Mouse (Mus musculus): ENCODE measurements around the gene Tmem184b. TPM values are rescaled to one million over a fixed set of nuclear protein-coding genes. Genes with fewer than 3 reads are reported as not detected.

Gene Tmem184b
- polyA plus RNA-seq, 3 experiments from 2014 or later: 8.2 to 12.8 (median 9.2) TPM

GRCm38 (mm10) chr15:79429994-79430393 is 26.6 kb upstream of the Tmem184b start:
- no peak for ATAC-seq

- ATAC-seq: no peak
Observed at GRCm38 (mm10) chr15:79429527-79429926, 26.2 kb upstream of the Tmem184b start.

GRCm38 (mm10) chr15:79428616-79429015 is 25.2 kb upstream of the Tmem184b start:
- ATAC-seq: no peak

GRCm38 (mm10) chr15:79427516-79427915 is 24.1 kb upstream of the Tmem184b start:
- no peak for ATAC-seq

GRCm38 (mm10) chr15:79425516-79425915 is 22.1 kb upstream of the Tmem184b start:
- ATAC-seq: no peak

- ATAC-seq: no peak
Observed at GRCm38 (mm10) chr15:79424602-79425001, 21.2 kb upstream of the Tmem184b start.

- no peak for ATAC-seq
Observed at GRCm38 (mm10) chr15:79422715-79423243, 19.4 kb upstream of the Tmem184b start.

- no peak for ATAC-seq
Observed at GRCm38 (mm10) chr15:79418677-79419076, 15.3 kb upstream of the Tmem184b start.

GRCm38 (mm10) chr15:79418265-79418664 is 14.9 kb upstream of the Tmem184b start:
- ATAC-seq: no peak

GRCm38 (mm10) chr15:79417379-79417778 is 14.0 kb upstream of the Tmem184b start:
- no peak for ATAC-seq

- no peak for ATAC-seq
Observed at GRCm38 (mm10) chr15:79416460-79417085, 13.2 kb upstream of the Tmem184b start.

- no peak for ATAC-seq
Observed at GRCm38 (mm10) chr15:79414513-79414912, 11.1 kb upstream of the Tmem184b start.

GRCm38 (mm10) chr15:79413802-79414201 is 10.4 kb upstream of the Tmem184b start:
- no peak for ATAC-seq

GRCm38 (mm10) chr15:79413201-79413600 is 9.8 kb upstream of the Tmem184b start:
- no peak for ATAC-seq

- no peak for ATAC-seq
Observed at GRCm38 (mm10) chr15:79411363-79412065, 8.1 kb upstream of the Tmem184b start.

GRCm38 (mm10) chr15:79409077-79409573 is 5.8 kb upstream of the Tmem184b start:
- ATAC-seq: no peak

GRCm38 (mm10) chr15:79406564-79406963 is 3.2 kb upstream of the Tmem184b start:
- no peak for ATAC-seq

GRCm38 (mm10) chr15:79404277-79404676 is 908 bp upstream of the Tmem184b start:
- no peak for ATAC-seq

- no peak for ATAC-seq
Observed at GRCm38 (mm10) chr15:79403763-79404210, 418 bp upstream of the Tmem184b start.

GRCm38 (mm10) chr15:79402176-79402575 is 1.2 kb downstream of the Tmem184b start:
- no peak for ATAC-seq

- ATAC-seq: no peak
Observed at GRCm38 (mm10) chr15:79400975-79401365, 2.4 kb downstream of the Tmem184b start.

- no peak for ATAC-seq
Observed at GRCm38 (mm10) chr15:79400134-79400974, 3.0 kb downstream of the Tmem184b start.

All from inflammation-experienced regulatory T-cells, adult 6 months (primary cell).